Mouse (Mus musculus) stomach, postnatal 0 days (tissue): ENCODE measurements around the gene Eif5a2. TPM values are rescaled to one million over a fixed set of nuclear protein-coding genes. Genes with fewer than 3 reads are reported as not detected.

Source experiments
- ATAC-seq: fragments of 200-750 bp; cut with Nextera tagmentation; 2 replicates; pipeline ENCODE4 v1.8.0; 2017; ENCODE audit not compliant: low FRiP score, low TSS enrichment
- DNase-seq: peaks from one replicate; pipeline ENCODE4 v3.0.0-alpha.2; 2016; ENCODE audit warnings: low spot score
- H3K27ac ChIP-seq: fragments of 300-500 bp; sonication (generic); replicated peaks from 2 replicates; pipeline ENCODE4 v1.5.1; 2014; ENCODE audit warnings: mild to moderate bottlenecking, control low read depth
- H3K27me3 ChIP-seq: fragments of 300-500 bp; sonication (generic); 2 replicates; pipeline ENCODE4 v1.6.1; 2014; ENCODE audit warnings: low read length; ENCODE audit not compliant: control insufficient read depth, insufficient read depth
- H3K36me3 ChIP-seq: fragments of 300-500 bp; sonication (generic); 2 replicates; pipeline ENCODE4 v1.6.1; 2014; ENCODE audit warnings: low read length, mixed read lengths; ENCODE audit not compliant: control insufficient read depth, insufficient read depth
- H3K4me1 ChIP-seq: fragments of 300-500 bp; sonication (generic); replicated peaks from 2 replicates; pipeline ENCODE4 v1.6.1; 2014; ENCODE audit warnings: antibody characterized with exemption; ENCODE audit not compliant: control insufficient read depth, insufficient read depth
- H3K4me2 ChIP-seq: fragments of 300-500 bp; sonication (generic); replicated peaks from 2 replicates; pipeline ENCODE4 v1.6.1; 2014; ENCODE audit warnings: low read depth, mild to moderate bottlenecking, control low read depth, moderate library complexity
- H3K4me3 ChIP-seq: fragments of 300-500 bp; sonication (generic); 2 replicates; pipeline ENCODE4 v1.5.1; 2014; ENCODE audit warnings: low read depth, low read length, control low read depth
- H3K9ac ChIP-seq: fragments of 300-500 bp; sonication (generic); 2 replicates; pipeline ENCODE4 v1.6.1; 2014; ENCODE audit warnings: mild to moderate bottlenecking, low read length, control low read depth, mixed read lengths
- H3K9me3 ChIP-seq: fragments of 300-500 bp; sonication (generic); 2 replicates; pipeline ENCODE4 v1.6.1; 2016; ENCODE audit warnings: low read length; ENCODE audit not compliant: control insufficient read depth
- CTCF ChIP-seq: IDR thresholded peaks from 2 replicates; pipeline ENCODE4 v1.5.1; 2016; ENCODE audit warnings: antibody characterized with exemption, low read depth, mild to moderate bottlenecking, moderate library complexity
- EP300 ChIP-seq: optimal IDR thresholded peaks from 2 replicates; pipeline ENCODE3; 2016; ENCODE audit warnings: antibody characterized with exemption
- WGBS: fragments of 180-500 bp; shearing (Covaris S2); extraction: QIAGEN DNeasy Blood & Tissue Kit; methylation state at CpG from one replicate; pipeline ENCODE4 v1.1.7; 2014; 5-methylcytosine and 5-hydroxymethylcytosine counted together
- polyA plus RNA-seq: library from polyadenylated mRNA; unstranded; fragments of >200 nt; fragmentation: Nextera tagmentation; extraction: Ambion mirVana; gene quantifications from 2 replicates; pipeline ENCODE4 v1.2.1, GENCODE M21; 2015

Eif5a2 gene
- polyA plus RNA-seq, 1 experiment from 2014 or later: 1.5 TPM

GRCm38 (mm10) chr3:28748151-28748550, 32.9 kb upstream of the Eif5a2 start:
- Histone ChIP-seq H3K27me3 (no peaks in the 10 kb centered on the region), H3K4me1 (no peaks in the 10 kb centered on the region), H3K4me2 (no peak overlapping the region), H3K27ac (no peak overlapping the region), H3K36me3 (no peaks in the 10 kb centered on the region), H3K4me3 (no peak overlapping the region), H3K9me3 (no peaks in the 10 kb centered on the region), H3K9ac (no peak overlapping the region)
- ATAC-seq (no peak), DNase-seq (no peak)
- 88% methylated on average over 3 of the region's 3 CpGs for WGBS
- TF ChIP-seq CTCF (no peak), EP300 (no peak)

- Histone ChIP-seq H3K4me3 (no peak overlapping the region), H3K4me1 (no peaks in the 10 kb centered on the region), H3K4me2 (no peak overlapping the region), H3K36me3 (no peaks in the 10 kb centered on the region), H3K27ac (no peak overlapping the region), H3K9me3 (no peaks in the 10 kb centered on the region), H3K27me3 (no peaks in the 10 kb centered on the region), H3K9ac (no peak overlapping the region)
- DNase-seq: no peak
- TF ChIP-seq EP300 (no peak), CTCF (no peak)
- no peak for ATAC-seq
Measured at GRCm38 (mm10) chr3:28748956-28749355, 32.1 kb upstream of the Eif5a2 start.

GRCm38 (mm10) chr3:28755477-28755876, 25.6 kb upstream of the Eif5a2 start:
- H3K4me3 ChIP-seq: no peak overlapping the region

GRCm38 (mm10) chr3:28761225-28761789, 19.8 kb upstream of the Eif5a2 start:
- no peak overlapping the region for H3K4me3 ChIP-seq
- ATAC-seq (no peak), DNase-seq (no peak)
- no peaks in the 10 kb centered on the region for H3K4me1 ChIP-seq
- H3K4me2 ChIP-seq: no peak overlapping the region
- 69% methylated on average over 8 of the region's 8 CpGs for WGBS
- no peaks in the 10 kb centered on the region for H3K27me3 ChIP-seq
- H3K9me3 ChIP-seq: no peaks in the 10 kb centered on the region
- no peak overlapping the region for H3K9ac ChIP-seq
- no peak overlapping the region for H3K27ac ChIP-seq
- no peak for TF ChIP-seq CTCF
- no peak for TF ChIP-seq EP300
- no peaks in the 10 kb centered on the region for H3K36me3 ChIP-seq

More at GRCm38 (mm10) chr3:28755477-28755876, 25.6 kb upstream of the Eif5a2 start:
- H3K27ac ChIP-seq: no peak overlapping the region
- H3K36me3 ChIP-seq: no peaks in the 10 kb centered on the region
- DNase-seq: no peak
- no peaks in the 10 kb centered on the region for H3K27me3 ChIP-seq
- no peak overlapping the region for H3K9ac ChIP-seq
- ATAC-seq: no peak
- H3K4me1 ChIP-seq: no peaks in the 10 kb centered on the region
- no peaks in the 10 kb centered on the region for H3K9me3 ChIP-seq
- 86% methylated on average over 7 of the region's 7 CpGs for WGBS
- TF ChIP-seq EP300 (no peak), CTCF (no peak)
- H3K4me2 ChIP-seq: no peak overlapping the region

- H3K9me3 ChIP-seq: no peaks in the 10 kb centered on the region
- no peak overlapping the region for H3K27ac ChIP-seq
- no peaks in the 10 kb centered on the region for H3K27me3 ChIP-seq
- H3K4me1 ChIP-seq: no peaks in the 10 kb centered on the region
- TF ChIP-seq CTCF (no peak), EP300 (no peak)
- H3K9ac ChIP-seq: no peak overlapping the region
- WGBS: 86% methylated on average over 4 of the region's 4 CpGs
- H3K4me2 ChIP-seq: no peak overlapping the region
- DNase-seq (no peak), ATAC-seq (no peak)
- no peak overlapping the region for H3K4me3 ChIP-seq
- H3K36me3 ChIP-seq: no peaks in the 10 kb centered on the region
Measured at GRCm38 (mm10) chr3:28766935-28767334, 14.1 kb upstream of the Eif5a2 start.

GRCm38 (mm10) chr3:28768222-28768621, 12.9 kb upstream of the Eif5a2 start:
- no peaks in the 10 kb centered on the region for H3K36me3 ChIP-seq
- H3K27me3 ChIP-seq: no peaks in the 10 kb centered on the region
- 82% methylated on average over 3 of the region's 3 CpGs for WGBS
- H3K27ac ChIP-seq: no peak overlapping the region
- ATAC-seq: no peak
- no peak overlapping the region for H3K4me3 ChIP-seq
- TF ChIP-seq EP300 (no peak), CTCF (no peak)
- no peaks in the 10 kb centered on the region for H3K4me1 ChIP-seq
- H3K4me2 ChIP-seq: no peak overlapping the region
- DNase-seq: no peak
- no peaks in the 10 kb centered on the region for H3K9me3 ChIP-seq
- no peak overlapping the region for H3K9ac ChIP-seq
